Comparison of ENCODE assay signal across 28 mouse cellular contexts in genomic region chr8:82349299-82349698, GRCm38 (mm10). TPM values are rescaled to one million over a fixed set of nuclear protein-coding genes. Genes with fewer than 3 reads are reported as not detected.
DNase-seq lines count a peak whose midpoint lies in the region; ATAC-seq and TF ChIP-seq lines count a peak whose summit lies in the region.
"Had no signal": no experiment of that assay in that cellular context is flagged by ENCODE, and none has a peak within 500 bp of the region (broad histone marks: within the 10 kb centered on the region; RNA-seq: fewer than 3 reads in every experiment).

No protein-coding gene starts in this region.

- no peak for TF ChIP-seq POLR2A in liver, adult 2 months (IDR thresholded peaks at IDR 0.05; ENCODE audit: extremely low read depth, insufficient read depth, low read length)

- no peak for ATAC-seq in liver, embryonic 12.5 days
- ATAC-seq in stomach, embryonic 14.5 days (ENCODE audit: insufficient number of reproducible peaks, insufficient read depth, low FRiP score, low read depth): peak; percentile 80
- no peak for ATAC-seq in stomach, postnatal 0 days (ENCODE audit: low FRiP score, low TSS enrichment)
- ATAC-seq: forebrain, embryonic 16.5 days; inflammation-experienced regulatory T-cells, adult 6 months had no signal

- 14% methylated on average over 2 of the region's 2 CpGs for WGBS in liver, adult 2 months
- 43% methylated on average over 2 of the region's 2 CpGs for WGBS in liver, embryonic 12.5 days (ENCODE audit: insufficient replicate concordance)
- 15% methylated on average over 2 of the region's 2 CpGs for WGBS in stomach, embryonic 14.5 days
- WGBS in stomach, postnatal 0 days: 9% methylated on average over 2 of the region's 2 CpGs

- no peak overlapping the region for H3K4me3 ChIP-seq in liver, adult 2 months (ENCODE audit: insufficient read depth, low read depth, low read length)
- H3K4me3 ChIP-seq in liver, embryonic 12.5 days: no peak overlapping the region
- H3K4me3 ChIP-seq in stomach, embryonic 14.5 days (ENCODE audit: low read depth, low read length): no peak overlapping the region
- no peak overlapping the region for H3K4me3 ChIP-seq in stomach, postnatal 0 days (ENCODE audit: low read depth, low read length)
- H3K4me3 ChIP-seq: erythroblast, embryonic 14.5 days; gastrocnemius, adult 2 months; limb, embryonic 12.5 days; neural tube, embryonic 15.5 days had no signal

- H3K36me3 ChIP-seq in liver, adult 2 months (ENCODE audit: control insufficient read depth, insufficient read depth, low read length): no peaks in the 10 kb centered on the region
- no peaks in the 10 kb centered on the region for H3K36me3 ChIP-seq in liver, embryonic 12.5 days
- no peaks in the 10 kb centered on the region for H3K36me3 ChIP-seq in stomach, embryonic 14.5 days (ENCODE audit: control insufficient read depth, insufficient read depth, low read length)
- H3K36me3 ChIP-seq in stomach, postnatal 0 days (ENCODE audit: control insufficient read depth, insufficient read depth, low read length): no peaks in the 10 kb centered on the region
- H3K36me3 ChIP-seq: G1E; limb, embryonic 12.5 days; neural tube, embryonic 15.5 days had no signal

- DNase-seq in kidney, adult 11 months: peak; percentile 10
- DNase-seq in kidney, postnatal 25 days: no peak
- DNase-seq in liver, adult 2 months (ENCODE audit: extremely low read depth, low read depth, low spot score): peak; percentile 14
- no peak for DNase-seq in stomach, postnatal 0 days (ENCODE audit: low spot score)
- no peak for DNase-seq in thymus, adult 18-20 months
- DNase-seq: adrenal gland, adult 8-10 months; cerebellum, adult 2 months; cerebellum, postnatal 14 days; gastrocnemius, adult 2 months; gastrocnemius, postnatal 36 days; heart, adult 18-20 months; heart, postnatal 4 days; lung, adult 2 months; midbrain, embryonic 14.5 days; retina, postnatal 1 day; right cerebral cortex, postnatal 14 days; thymus, postnatal 4 days had no signal

- TF ChIP-seq CTCF in liver, adult 2 months (IDR thresholded peaks at IDR 0.05; ENCODE audit: low read depth, low read length): no peak
- TF ChIP-seq CTCF in stomach, postnatal 0 days (IDR thresholded peaks at IDR 0.05; ENCODE audit: low read depth): no peak

- no peak overlapping the region for H3K27ac ChIP-seq in liver, adult 2 months (replicated peaks; ENCODE audit: insufficient read depth, low read depth, low read length)
- no peak overlapping the region for H3K27ac ChIP-seq in liver, embryonic 12.5 days
- H3K27ac ChIP-seq in stomach, embryonic 14.5 days (ENCODE audit: low read length): peak overlapping the region; percentile 44; the same call in 1 of the 2 replicates
- no peak overlapping the region for H3K27ac ChIP-seq in stomach, postnatal 0 days (replicated peaks)
- H3K27ac ChIP-seq: gastrocnemius, adult 2 months; hindbrain, embryonic 14.5 days; limb, embryonic 12.5 days; neural tube, embryonic 15.5 days had no signal

- H3K4me1 ChIP-seq in liver, adult 2 months (ENCODE audit: control insufficient read depth, insufficient read depth, low read length): no peaks in the 10 kb centered on the region
- H3K4me1 ChIP-seq in liver, embryonic 12.5 days: no peaks in the 10 kb centered on the region; the same call in 1 of the 2 replicates
- no peaks in the 10 kb centered on the region for H3K4me1 ChIP-seq in stomach, embryonic 14.5 days (ENCODE audit: control insufficient read depth, insufficient read depth, low read length)
- no peaks in the 10 kb centered on the region for H3K4me1 ChIP-seq in stomach, postnatal 0 days (replicated peaks; ENCODE audit: control insufficient read depth, insufficient read depth)
- H3K4me1 ChIP-seq: neural tube, embryonic 15.5 days had no signal

- no peak for TF ChIP-seq EP300 in stomach, postnatal 0 days (optimal IDR thresholded peaks at IDR 0.05)

- H3K27me3 ChIP-seq in liver, adult 2 months (ENCODE audit: control insufficient read depth, insufficient read depth, low read length): no peaks in the 10 kb centered on the region
- H3K27me3 ChIP-seq in liver, embryonic 12.5 days (replicated peaks): no peaks in the 10 kb centered on the region
- no peaks in the 10 kb centered on the region for H3K27me3 ChIP-seq in stomach, embryonic 14.5 days (ENCODE audit: control insufficient read depth, insufficient read depth, low read length)
- no peaks in the 10 kb centered on the region for H3K27me3 ChIP-seq in stomach, postnatal 0 days (ENCODE audit: control insufficient read depth, insufficient read depth, low read length)
- H3K27me3 ChIP-seq: limb, embryonic 12.5 days; neural tube, embryonic 15.5 days had no signal

- no peaks in the 10 kb centered on the region for H3K79me2 ChIP-seq in liver, adult 2 months (ENCODE audit: control insufficient read depth, insufficient read depth, low read length)

- H3K4me2 ChIP-seq in liver, embryonic 12.5 days: no peak overlapping the region
- H3K4me2 ChIP-seq in stomach, embryonic 14.5 days (replicated peaks; ENCODE audit: low read depth, low read length): no peak overlapping the region
- H3K4me2 ChIP-seq in stomach, postnatal 0 days (replicated peaks; ENCODE audit: low read depth): no peak overlapping the region
- H3K4me2 ChIP-seq: heart, embryonic 11.5 days; hindbrain, embryonic 14.5 days; limb, embryonic 12.5 days; liver, embryonic 11.5 days; neural tube, embryonic 15.5 days had no signal

- H3K9me3 ChIP-seq in liver, embryonic 12.5 days (replicated peaks): no peaks in the 10 kb centered on the region
- H3K9me3 ChIP-seq in stomach, embryonic 14.5 days (ENCODE audit: control insufficient read depth, low read depth, low read length): no peaks in the 10 kb centered on the region
- no peaks in the 10 kb centered on the region for H3K9me3 ChIP-seq in stomach, postnatal 0 days (ENCODE audit: control insufficient read depth, low read length)
- H3K9me3 ChIP-seq: G1E; limb, embryonic 12.5 days; neural tube, embryonic 15.5 days had no signal

- H3K9ac ChIP-seq in liver, adult 2 months (ENCODE audit: low read depth, low read length): no peak overlapping the region
- no peak overlapping the region for H3K9ac ChIP-seq in liver, embryonic 12.5 days
- H3K9ac ChIP-seq in stomach, embryonic 14.5 days (replicated peaks; ENCODE audit: low read depth, low read length): no peak overlapping the region
- H3K9ac ChIP-seq in stomach, postnatal 0 days (ENCODE audit: low read length): no peak overlapping the region
- H3K9ac ChIP-seq: hindbrain, embryonic 14.5 days; limb, embryonic 12.5 days; neural tube, embryonic 15.5 days had no signal

RNA-seq across cellular contexts. Expression of gene Il15, which starts 53.7 kb away (rescaled TPM):
- total RNA-seq in liver, adult 2 months (2014; rRNA removed): 4.2 and 7.0 TPM in 2 replicates
- polyA plus RNA-seq in liver, adult 2 months (2012; rRNA removed): 1.7 and 2.1 TPM in 2 replicates
- 3.6 and 3.8 TPM in 2 replicates for polyA plus RNA-seq in liver, embryonic 12.5 days (2016; fragmentation: Nextera tagmentation; extraction: Ambion mirVana)
- 3.4 and 3.8 TPM in 2 replicates for polyA plus RNA-seq in stomach, embryonic 14.5 days (2014; fragmentation: Nextera tagmentation; extraction: Ambion mirVana)
- 8.2 and 10.6 TPM in 2 replicates for polyA plus RNA-seq in stomach, postnatal 0 days (2015; fragmentation: Nextera tagmentation; extraction: Ambion mirVana)
- polyA plus RNA-seq: erythroblast, embryonic 14.5 days; G1E had no signal

Comparison
In these comparisons a context has a peak if more than half of its experiments do, and no peak if none do; other contexts are left out.
1. DNase-seq: peak in kidney, adult 11 months (single experiment) and liver, adult 2 months (single experiment); none in kidney, postnatal 25 days (0 of 2), stomach, postnatal 0 days (single experiment) and thymus, adult 18-20 months (0 of 2).